Mouse (Mus musculus): ENCODE data around the gene Wdr70. TPM values are rescaled to one million over a fixed set of nuclear protein-coding genes. Genes with fewer than 3 reads are reported as not detected.
A peak's percentile ranks its signal among the peaks of the same experiment; 100 is the strongest.

Wdr70 gene
- polyA plus RNA-seq, 1 experiment from 2014 or later: 45.0 TPM

DNA sequence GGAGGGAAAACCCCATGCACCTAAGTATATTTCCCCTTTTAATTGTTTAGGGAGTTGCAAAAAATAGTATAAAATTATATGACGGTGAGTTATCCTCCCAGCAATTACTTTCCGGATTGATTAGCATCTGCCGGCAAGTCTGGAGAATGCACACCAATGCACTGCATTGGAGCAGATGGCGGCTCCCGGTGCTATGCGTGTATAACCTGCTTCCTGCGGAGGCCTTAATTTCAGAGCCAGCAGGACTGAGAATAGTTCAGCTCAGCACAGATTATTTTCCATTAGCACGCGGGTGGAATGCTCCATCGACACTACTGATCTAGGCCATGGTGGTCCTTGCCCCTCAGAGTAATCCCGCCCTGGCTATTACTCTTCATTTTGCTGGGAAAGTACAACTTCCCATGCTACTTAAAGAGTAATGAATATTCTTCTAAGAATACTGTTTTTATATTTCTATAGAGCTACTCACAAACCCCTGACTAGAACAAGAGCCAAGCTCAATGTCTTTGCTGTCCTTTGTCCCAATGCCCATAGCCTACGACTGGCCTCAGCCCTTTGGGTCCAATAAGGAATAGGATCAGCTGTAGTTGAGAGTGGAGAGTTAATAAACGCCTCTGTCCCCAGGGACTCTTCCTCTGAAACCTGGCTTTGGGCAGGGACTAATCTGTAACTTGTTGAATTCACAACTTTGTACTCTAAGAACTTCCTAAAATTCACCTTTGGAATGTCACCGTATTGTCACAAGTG lies 176.5 kb downstream of the Wdr70 start:
- Histone ChIP-seq H3K27me3 (replicated peaks) (no peaks in the 10 kb centered on the region), H3K4me2 (no peak overlapping the region), H3K27ac (no peak overlapping the region), H3K4me1 (no peaks in the 10 kb centered on the region), H3K4me3 (replicated peaks) (no peak overlapping the region), H3K9ac (no peak overlapping the region), H3K36me3 (0 out of 2 replicates have a peak, but pooled peaks cover 2% of the 10 kb centered on the region), H3K9me3 (no peaks in the 10 kb centered on the region)
- WGBS: 94% methylated on average over 14 of the region's 14 CpGs
- ATAC-seq (ENCODE audit: insufficient read depth, low FRiP score, low read depth): no peak

DNA sequence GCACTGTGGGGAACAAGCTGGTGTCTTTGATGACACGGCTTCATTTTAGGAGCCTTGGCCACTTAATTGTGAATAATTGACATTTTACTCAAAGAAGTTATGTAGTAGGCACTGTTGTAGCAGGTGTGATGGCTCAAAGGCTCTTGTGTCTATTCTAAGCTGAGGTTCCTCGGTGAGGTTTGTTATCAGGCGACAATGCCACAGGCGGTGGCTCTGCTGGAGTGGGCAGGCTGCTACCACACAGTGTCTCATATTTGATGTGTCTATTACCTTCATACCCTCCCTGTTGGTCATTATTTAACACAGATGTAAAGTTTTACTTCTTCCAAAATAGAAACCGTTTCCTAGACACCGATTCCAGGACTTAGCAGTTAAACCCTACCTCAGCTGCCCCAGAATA lies 177.9 kb downstream of the Wdr70 start:
- WGBS: 82% methylated on average over 6 of the region's 6 CpGs
- Histone ChIP-seq H3K27ac (no peak overlapping the region), H3K4me2 (no peak overlapping the region), H3K4me1 (no peaks in the 10 kb centered on the region), H3K9me3 (no peaks in the 10 kb centered on the region), H3K9ac (no peak overlapping the region), H3K27me3 (replicated peaks) (no peaks in the 10 kb centered on the region), H3K4me3 (replicated peaks) (no peak overlapping the region), H3K36me3 (0 out of 2 replicates have a peak, but pooled peaks cover 2% of the 10 kb centered on the region)
- no peak for ATAC-seq (ENCODE audit: insufficient read depth, low FRiP score, low read depth)

DNA sequence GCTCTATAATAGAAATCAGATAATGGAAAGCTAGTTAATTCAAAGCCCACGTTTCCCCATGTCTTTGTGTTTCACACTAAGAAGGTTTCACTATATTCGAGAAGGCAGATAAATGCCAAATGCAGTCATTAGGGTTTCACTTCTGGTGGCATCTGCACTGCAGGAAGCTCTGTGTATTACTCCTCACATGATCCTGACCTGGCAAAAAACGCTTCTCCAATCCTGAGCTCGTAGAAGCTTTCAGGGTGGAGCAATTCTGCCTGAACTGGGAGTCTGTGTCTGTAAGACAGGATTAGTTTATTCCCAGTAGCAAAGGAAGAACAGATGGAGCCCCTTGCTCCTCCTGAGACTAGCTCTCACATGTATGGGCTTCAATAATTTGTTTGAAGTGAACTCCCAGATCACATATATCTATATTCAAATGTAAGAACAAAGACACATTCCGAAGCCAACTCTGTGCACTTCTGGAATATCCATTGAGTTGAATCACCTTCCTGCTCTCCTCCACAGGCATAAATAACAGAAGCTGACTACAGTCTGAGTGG lies 192.4 kb downstream of the Wdr70 start:
- Histone ChIP-seq H3K27ac (no peak overlapping the region), H3K4me3 (replicated peaks) (no peak overlapping the region), H3K9ac (no peak overlapping the region), H3K27me3 (replicated peaks) (no peaks in the 10 kb centered on the region), H3K4me1 (no peaks in the 10 kb centered on the region), H3K4me2 (no peak overlapping the region), H3K9me3 (no peaks in the 10 kb centered on the region), H3K36me3 (no peaks in the 10 kb centered on the region)
- no peak for ATAC-seq (ENCODE audit: insufficient read depth, low FRiP score, low read depth)
- 77% methylated on average over 5 of the region's 5 CpGs for WGBS

DNA sequence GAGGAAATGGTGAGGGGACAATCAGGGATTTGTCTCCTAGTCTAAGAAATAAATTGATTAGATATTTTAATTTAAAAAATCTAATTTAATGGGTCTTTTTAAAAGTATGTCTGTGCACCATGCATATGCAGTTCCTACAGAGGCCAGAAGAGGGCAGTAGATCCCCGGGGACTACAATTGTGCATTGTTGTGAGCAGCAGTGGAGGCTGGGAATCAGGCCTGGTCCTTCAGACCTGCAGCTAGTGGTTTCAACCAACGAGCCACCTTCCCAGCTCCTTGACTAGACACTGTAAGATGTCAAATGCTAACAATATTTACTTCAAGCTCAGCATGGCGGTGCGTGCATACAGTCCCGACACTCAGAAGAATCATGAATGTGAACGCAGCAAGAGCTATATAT lies 199.7 kb downstream of the Wdr70 start:
- Histone ChIP-seq H3K4me2 (no peak overlapping the region), H3K4me3 (replicated peaks) (no peak overlapping the region), H3K9me3 (no peaks in the 10 kb centered on the region), H3K36me3 (no peaks in the 10 kb centered on the region), H3K4me1 (no peaks in the 10 kb centered on the region), H3K27me3 (replicated peaks) (no peaks in the 10 kb centered on the region), H3K9ac (no peak overlapping the region), H3K27ac (no peak overlapping the region)
- no peak for ATAC-seq (ENCODE audit: insufficient read depth, low FRiP score, low read depth)
- WGBS: 91% methylated on average over 6 of the region's 6 CpGs

GRCm38 (mm10) chr15:7891547-7892282 lies 207.3 kb downstream of the Wdr70 start:
- no peak overlapping the region for H3K4me3 ChIP-seq (replicated peaks)
- H3K9me3 ChIP-seq: no peaks in the 10 kb centered on the region
- WGBS: 23% methylated on average over 9 of the region's 9 CpGs
- H3K9ac ChIP-seq: no peak overlapping the region
- H3K36me3 ChIP-seq: no peaks in the 10 kb centered on the region
- no peaks in the 10 kb centered on the region for H3K27me3 ChIP-seq (replicated peaks)
- H3K27ac ChIP-seq: peak overlapping the region; percentile 24; the same call in 1 of the 2 replicates
- ATAC-seq (ENCODE audit: insufficient read depth, low FRiP score, low read depth): peak; percentile 71
- peaks cover 11% of the 10 kb centered on the region; the same call in 1 of the 2 replicates for H3K4me1 ChIP-seq
- no peak overlapping the region for H3K4me2 ChIP-seq

DNA sequence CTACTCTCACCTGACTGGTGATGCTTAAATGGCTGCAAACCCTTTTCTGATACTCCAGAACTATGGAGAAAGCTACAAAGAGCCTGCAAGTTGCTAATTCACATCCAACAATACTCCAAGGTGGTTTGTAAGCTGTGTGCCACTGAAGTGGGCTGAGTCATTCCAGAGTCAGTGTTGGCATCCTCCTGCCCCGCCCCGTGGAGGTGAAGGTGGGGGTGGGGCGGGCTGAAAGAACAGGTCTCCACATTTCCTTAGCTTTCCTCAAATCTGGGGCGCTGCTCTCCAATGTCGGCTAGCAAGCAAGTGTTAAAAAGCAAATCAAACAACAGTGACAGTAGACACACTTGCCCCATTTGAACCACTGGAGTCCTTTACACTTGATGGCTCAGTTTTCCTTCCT lies 208.7 kb downstream of the Wdr70 start:
- H3K4me2 ChIP-seq: no peak overlapping the region
- ATAC-seq (ENCODE audit: insufficient read depth, low FRiP score, low read depth): no peak
- H3K27ac ChIP-seq: no peak overlapping the region
- H3K4me1 ChIP-seq: peaks cover 11% of the 10 kb centered on the region; the same call in 1 of the 2 replicates
- WGBS: 66% methylated on average over 5 of the region's 5 CpGs
- H3K4me3 ChIP-seq (replicated peaks): no peak overlapping the region
- H3K36me3 ChIP-seq: no peaks in the 10 kb centered on the region
- no peaks in the 10 kb centered on the region for H3K27me3 ChIP-seq (replicated peaks)
- no peak overlapping the region for H3K9ac ChIP-seq
- H3K9me3 ChIP-seq: no peaks in the 10 kb centered on the region

DNA sequence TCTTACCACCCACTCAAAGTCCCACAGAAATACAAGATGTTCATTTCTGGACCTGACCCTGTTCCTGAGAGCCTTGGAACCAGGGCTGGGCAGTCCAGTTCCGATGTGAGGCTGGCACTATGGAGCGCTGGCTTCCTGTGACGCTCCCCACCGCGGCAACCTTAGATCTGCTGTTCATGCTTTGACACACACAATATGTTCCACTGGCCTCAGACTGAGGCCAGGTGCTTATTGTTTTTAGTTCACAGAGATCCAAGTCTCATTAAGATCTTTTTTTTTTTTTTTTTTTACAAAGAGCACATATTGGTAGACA lies 209.7 kb downstream of the Wdr70 start:
- ATAC-seq (ENCODE audit: insufficient read depth, low FRiP score, low read depth): no peak
- WGBS: 77% methylated on average over 5 of the region's 5 CpGs

GRCm38 (mm10) chr15:7888617-7889361 lies 210.2 kb downstream of the Wdr70 start:
- H3K4me2 ChIP-seq: no peak overlapping the region
- no peak for ATAC-seq (ENCODE audit: insufficient read depth, low FRiP score, low read depth)
- H3K27ac ChIP-seq: no peak overlapping the region
- peaks cover 11% of the 10 kb centered on the region; the same call in 1 of the 2 replicates for H3K4me1 ChIP-seq
- 89% methylated on average over 8 of the region's 8 CpGs for WGBS
- H3K27me3 ChIP-seq (replicated peaks): no peaks in the 10 kb centered on the region
- no peak overlapping the region for H3K9ac ChIP-seq
- 0 out of 2 replicates have a peak, but pooled peaks cover 3% of the 10 kb centered on the region for H3K36me3 ChIP-seq
- no peaks in the 10 kb centered on the region for H3K9me3 ChIP-seq
- no peak overlapping the region for H3K4me3 ChIP-seq (replicated peaks)

More for the DNA sequence above, 209.7 kb downstream of the Wdr70 start:
- H3K36me3 ChIP-seq: no peaks in the 10 kb centered on the region
- H3K4me2 ChIP-seq: no peak overlapping the region
- no peaks in the 10 kb centered on the region for H3K27me3 ChIP-seq (replicated peaks)
- no peak overlapping the region for H3K27ac ChIP-seq
- no peak overlapping the region for H3K9ac ChIP-seq
- H3K4me1 ChIP-seq: peaks cover 11% of the 10 kb centered on the region; the same call in 1 of the 2 replicates
- no peaks in the 10 kb centered on the region for H3K9me3 ChIP-seq
- H3K4me3 ChIP-seq (replicated peaks): no peak overlapping the region

GRCm38 (mm10) chr15:7886591-7886990 lies 212.4 kb downstream of the Wdr70 start:
- no peak overlapping the region for H3K4me3 ChIP-seq (replicated peaks)
- H3K9ac ChIP-seq: no peak overlapping the region
- H3K4me1 ChIP-seq: peaks cover 6% of the 10 kb centered on the region; the same call in 1 of the 2 replicates
- 0 out of 2 replicates have a peak, but pooled peaks cover 3% of the 10 kb centered on the region for H3K36me3 ChIP-seq
- no peak overlapping the region for H3K4me2 ChIP-seq
- H3K27ac ChIP-seq: no peak overlapping the region
- WGBS: 86% methylated on average over 8 of the region's 8 CpGs
- no peaks in the 10 kb centered on the region for H3K27me3 ChIP-seq (replicated peaks)
- H3K9me3 ChIP-seq: no peaks in the 10 kb centered on the region
- ATAC-seq (ENCODE audit: insufficient read depth, low FRiP score, low read depth): no peak

DNA sequence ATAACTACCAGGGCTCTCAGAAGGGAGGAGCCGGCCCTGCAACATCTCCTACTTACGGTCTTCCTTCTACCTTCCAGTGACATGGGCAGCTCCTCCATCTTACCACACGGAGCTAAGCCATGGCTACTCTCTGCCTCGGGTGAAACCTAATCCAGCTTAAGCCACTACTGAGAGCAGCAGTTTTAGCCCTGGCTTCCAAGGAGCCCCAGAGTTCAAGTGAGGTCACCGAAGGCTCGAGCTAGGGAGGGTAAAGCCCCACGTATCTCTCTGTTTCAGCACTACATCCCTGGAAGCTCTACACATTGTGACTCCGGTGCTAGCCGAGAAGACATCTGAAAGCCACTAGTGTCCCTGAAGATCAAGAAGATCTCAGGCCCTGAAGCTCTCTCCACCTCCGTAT lies 213.9 kb downstream of the Wdr70 start:
- H3K27me3 ChIP-seq (replicated peaks): no peaks in the 10 kb centered on the region
- ATAC-seq (ENCODE audit: insufficient read depth, low FRiP score, low read depth): no peak
- WGBS: 64% methylated on average over 10 of the region's 10 CpGs
- H3K9me3 ChIP-seq: no peaks in the 10 kb centered on the region
- H3K27ac ChIP-seq: no peak overlapping the region
- H3K4me2 ChIP-seq: no peak overlapping the region
- no peaks in the 10 kb centered on the region for H3K4me1 ChIP-seq
- H3K4me3 ChIP-seq (replicated peaks): no peak overlapping the region
- no peak overlapping the region for H3K9ac ChIP-seq
- 0 out of 2 replicates have a peak, but pooled peaks cover 3% of the 10 kb centered on the region for H3K36me3 ChIP-seq

DNA sequence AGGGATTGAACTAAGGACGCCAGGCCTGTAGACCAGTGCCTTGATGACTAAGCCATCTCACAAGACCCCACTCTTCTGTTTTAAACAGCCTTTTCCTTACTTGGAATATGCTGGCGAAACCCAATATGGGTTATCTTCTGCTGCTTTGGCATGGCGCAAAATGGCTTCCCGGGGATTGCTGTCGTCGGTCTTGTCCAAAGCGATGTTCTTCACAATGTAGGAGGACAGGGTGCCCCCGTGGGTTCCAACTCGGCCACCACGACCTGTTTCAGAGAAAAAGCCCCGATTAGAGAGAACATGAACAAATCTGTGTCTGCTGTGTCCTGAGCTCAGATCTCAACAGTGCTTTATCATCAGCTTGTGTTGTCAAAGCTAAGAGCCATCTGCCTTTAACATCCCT lies 214.8 kb downstream of the Wdr70 start:
- Histone ChIP-seq H3K4me3 (replicated peaks) (no peak overlapping the region), H3K27ac (no peak overlapping the region), H3K27me3 (replicated peaks) (no peaks in the 10 kb centered on the region), H3K4me2 (no peak overlapping the region), H3K4me1 (no peaks in the 10 kb centered on the region), H3K9me3 (no peaks in the 10 kb centered on the region), H3K36me3 (0 out of 2 replicates have a peak, but pooled peaks cover 3% of the 10 kb centered on the region), H3K9ac (no peak overlapping the region)
- ATAC-seq (ENCODE audit: insufficient read depth, low FRiP score, low read depth): no peak
- 88% methylated on average over 11 of the region's 11 CpGs for WGBS

All from stomach, embryonic 15.5 days (tissue).